Mouse (Mus musculus) MEL (cell line): Measurements from ENCODE around the gene Relt. TPM values are rescaled to one million over a fixed set of nuclear protein-coding genes. Genes with fewer than 3 reads are reported as not detected.

ENCODE experiments used
- DNase-seq: peaks from one replicate; pipeline ENCODE4 v3.0.0; 2011; ENCODE audit warnings: low read depth, low spot score
- H3K27ac ChIP-seq: 2 replicates; pipeline ENCODE4 v1.5.1; 2012; ENCODE audit warnings: low read depth, mild to moderate bottlenecking, control low read depth, low read length, moderate library complexity; ENCODE audit not compliant: control insufficient read depth
- H3K27me3 ChIP-seq, 2 experiments: fragments of 150-350 bp in 1 of 2; sonication (generic) in 1 of 2; 2 replicates each; pipeline ENCODE4 v1.6.1; 2012; ENCODE audit warnings: low read length in 2 of 2, mild to moderate bottlenecking in 2 of 2, improper control_type of control experiment in 1 of 2, moderate library complexity in 1 of 2; ENCODE audit not compliant: insufficient read depth in 2 of 2, control insufficient read depth in 1 of 2
- H3K36me3 ChIP-seq, 2 experiments: 2 replicates each; pipeline ENCODE4 v1.6.1; 2012 to 2014; ENCODE audit warnings: low read length in 2 of 2, improper control_type of control experiment in 1 of 2, inconsistent platforms in 1 of 2, mild to moderate bottlenecking in 1 of 2; ENCODE audit not compliant: insufficient read depth in 2 of 2, control insufficient read depth in 1 of 2
- H3K4me1 ChIP-seq, 2 experiments: fragments of 150-350 bp in 1 of 2; sonication (generic) in 1 of 2; 2 replicates each; pipeline ENCODE4 v1.6.1; 2012; ENCODE audit warnings: low read length in 2 of 2, improper control_type of control experiment in 1 of 2, mild to moderate bottlenecking in 1 of 2; ENCODE audit not compliant: insufficient read depth in 2 of 2, control insufficient read depth in 1 of 2
- H3K4me3 ChIP-seq, 2 experiments: fragments of 150-350 bp in 1 of 2; sonication (generic) in 1 of 2; 2 replicates each; pipeline ENCODE4 v1.5.1; 2012; ENCODE audit warnings: low read depth in 2 of 2, low read length in 2 of 2, mild to moderate bottlenecking in 2 of 2, moderate library complexity in 2 of 2, control low read depth in 1 of 2, improper control_type of control experiment in 1 of 2; ENCODE audit not compliant: control insufficient read depth in 1 of 2, insufficient read depth in 1 of 2
- H3K79me2 ChIP-seq: 2 replicates; pipeline ENCODE4 v1.6.1; 2012; ENCODE audit warnings: mild to moderate bottlenecking, low read length, moderate library complexity; ENCODE audit not compliant: control insufficient read depth, poor library complexity, insufficient read depth
- H3K9ac ChIP-seq: 2 replicates; pipeline ENCODE4 v1.6.1; 2012; ENCODE audit warnings: low read depth, mild to moderate bottlenecking, control low read depth, low read length, moderate library complexity; ENCODE audit not compliant: control insufficient read depth, poor library complexity, severe bottlenecking
- H3K9me3 ChIP-seq: fragments of 150-350 bp; sonication (generic); replicated peaks from 2 replicates; pipeline ENCODE4 v1.6.1; 2012; ENCODE audit warnings: mild to moderate bottlenecking, low read length, improper control_type of control experiment, moderate library complexity; ENCODE audit not compliant: insufficient read depth
- BHLHE40 ChIP-seq: IDR thresholded peaks from 2 replicates; pipeline ENCODE4 v1.6.1; 2012; ENCODE audit warnings: low read depth, mild to moderate bottlenecking, inconsistent platforms, low read length, improper control_type of control experiment, borderline replicate concordance
- CHD1 ChIP-seq: IDR thresholded peaks from 2 replicates; pipeline ENCODE4 v1.6.1; 2012; ENCODE audit warnings: low read depth, mild to moderate bottlenecking, inconsistent platforms, low read length, improper control_type of control experiment
- CHD2 ChIP-seq: IDR thresholded peaks from 2 replicates; pipeline ENCODE4 v1.6.1; 2011; ENCODE audit warnings: low read length, improper control_type of control experiment
- CTCF ChIP-seq, 3 experiments: IDR thresholded peaks in 2 of 3; conservative IDR thresholded peaks in 1 of 3; 2 replicates each; pipeline ENCODE4 v1.5.1; 2011 to 2012; ENCODE audit warnings: low read length in 3 of 3, low read depth in 2 of 3, mild to moderate bottlenecking in 2 of 3, improper control_type of control experiment in 1 of 3, inconsistent platforms in 1 of 3, mixed read lengths in 1 of 3, moderate library complexity in 1 of 3; ENCODE audit not compliant: control insufficient read depth in 1 of 3, insufficient read depth in 1 of 3, poor library complexity in 1 of 3, severe bottlenecking in 1 of 3
- E2F4 ChIP-seq: IDR thresholded peaks from 2 replicates; pipeline ENCODE4 v1.6.1; 2011; ENCODE audit warnings: low read depth, low read length, improper control_type of control experiment, borderline replicate concordance
- ELF1 ChIP-seq: IDR thresholded peaks from 2 replicates; pipeline ENCODE4 v1.6.1; 2014; ENCODE audit warnings: low read depth, mild to moderate bottlenecking, inconsistent platforms, low read length, improper control_type of control experiment, moderate library complexity
- EP300 ChIP-seq, 2 experiments: IDR thresholded peaks; 2 replicates each; pipeline ENCODE4 v1.6.1; 2011; ENCODE audit warnings: improper control_type of control experiment in 2 of 2, low read length in 2 of 2, low read depth in 1 of 2, mild to moderate bottlenecking in 1 of 2
- ETS1 ChIP-seq: IDR thresholded peaks from 2 replicates; pipeline ENCODE4 v1.6.1; 2012; ENCODE audit warnings: low read depth, mild to moderate bottlenecking, inconsistent platforms, low read length, improper control_type of control experiment, moderate library complexity
- GABPA ChIP-seq: IDR thresholded peaks from 2 replicates; pipeline ENCODE4 v1.6.1; 2012; ENCODE audit warnings: low read depth, mild to moderate bottlenecking, inconsistent platforms, low read length, improper control_type of control experiment, moderate library complexity
- GATA1 ChIP-seq: IDR thresholded peaks from 2 replicates; pipeline ENCODE4 v1.6.1; 2011; ENCODE audit warnings: low read depth, low read length, improper control_type of control experiment
- HCFC1 ChIP-seq: IDR thresholded peaks from 2 replicates; pipeline ENCODE4 v1.6.1; 2012; ENCODE audit warnings: low read depth, mild to moderate bottlenecking, inconsistent platforms, low read length, improper control_type of control experiment, moderate library complexity
- JUND ChIP-seq: IDR thresholded peaks from 2 replicates; pipeline ENCODE4 v1.6.1; 2011; ENCODE audit warnings: low read depth, mild to moderate bottlenecking, improper control_type of control experiment, low read length
- KAT2A ChIP-seq: conservative IDR thresholded peaks from 2 replicates; pipeline ENCODE4 v1.6.1; 2012; ENCODE audit warnings: low read depth, low read length, improper control_type of control experiment, inconsistent platforms
- MAFK ChIP-seq: IDR thresholded peaks from 2 replicates; pipeline ENCODE4 v1.6.1; 2011; ENCODE audit warnings: low read depth, mild to moderate bottlenecking, low read length, improper control_type of control experiment, borderline replicate concordance
- MAX ChIP-seq: IDR thresholded peaks from 2 replicates; pipeline ENCODE4 v1.6.1; 2011; ENCODE audit warnings: low read length, improper control_type of control experiment
- MAZ ChIP-seq: IDR thresholded peaks from 2 replicates; pipeline ENCODE4 v1.6.1; 2012; ENCODE audit warnings: low read depth, mild to moderate bottlenecking, inconsistent platforms, low read length, improper control_type of control experiment
- MEF2A ChIP-seq: IDR thresholded peaks from 2 replicates; pipeline ENCODE4 v1.6.1; 2014; ENCODE audit warnings: low read depth, mild to moderate bottlenecking, inconsistent platforms, low read length, improper control_type of control experiment; ENCODE audit not compliant: poor library complexity, insufficient replicate concordance, severe bottlenecking; ENCODE audit errors: extremely low read depth
- MXI1 ChIP-seq: IDR thresholded peaks from 2 replicates; pipeline ENCODE4 v1.6.1; 2011; ENCODE audit warnings: mild to moderate bottlenecking, low read depth, low read length, improper control_type of control experiment
- MYB ChIP-seq: IDR thresholded peaks from 2 replicates; pipeline ENCODE4 v1.6.1; 2011; ENCODE audit warnings: mild to moderate bottlenecking, low read depth, low read length, improper control_type of control experiment
- MYC ChIP-seq: IDR thresholded peaks from 2 replicates; pipeline ENCODE4 v1.6.1; 2011; ENCODE audit warnings: low read depth, mild to moderate bottlenecking, low read length, improper control_type of control experiment, moderate library complexity
- NELFE ChIP-seq: IDR thresholded peaks from 2 replicates; pipeline ENCODE4 v1.6.1; 2011; ENCODE audit warnings: low read depth, low read length, improper control_type of control experiment
- NRF1 ChIP-seq: IDR thresholded peaks from 2 replicates; pipeline ENCODE4 v1.6.1; 2014; ENCODE audit warnings: low read depth, mild to moderate bottlenecking, inconsistent platforms, low read length, improper control_type of control experiment, moderate library complexity; ENCODE audit not compliant: poor library complexity, insufficient read depth, severe bottlenecking
- POLR2A ChIP-seq, 2 experiments: IDR thresholded peaks; 2 replicates each; pipeline ENCODE4 v1.6.1; 2011 to 2012; ENCODE audit warnings: low read length in 2 of 2, mild to moderate bottlenecking in 2 of 2, control low read depth in 1 of 2, improper control_type of control experiment in 1 of 2, low read depth in 1 of 2, moderate library complexity in 1 of 2; ENCODE audit not compliant: control insufficient read depth in 1 of 2, insufficient read depth in 1 of 2, poor library complexity in 1 of 2
- POLR2AphosphoS2 ChIP-seq: IDR thresholded peaks from 2 replicates; pipeline ENCODE4 v1.6.1; 2011; ENCODE audit warnings: low read length, improper control_type of control experiment
- POLR2AphosphoS5 ChIP-seq: IDR thresholded peaks from 2 replicates; pipeline ENCODE4 v1.6.1; 2012; ENCODE audit warnings: low read depth, borderline replicate concordance, mild to moderate bottlenecking, inconsistent platforms, low read length, moderate library complexity, mixed read lengths
- RAD21 ChIP-seq: IDR thresholded peaks from 2 replicates; pipeline ENCODE4 v1.6.1; 2011; ENCODE audit warnings: mild to moderate bottlenecking, low read depth, low read length, improper control_type of control experiment
- RCOR1 ChIP-seq: IDR thresholded peaks from 2 replicates; pipeline ENCODE4 v1.6.1; 2012; ENCODE audit warnings: low read depth, mild to moderate bottlenecking, inconsistent platforms, low read length, improper control_type of control experiment
- SIN3A ChIP-seq: IDR thresholded peaks from 2 replicates; pipeline ENCODE4 v1.6.1; 2012; ENCODE audit warnings: low read length, improper control_type of control experiment, inconsistent platforms
- SMC3 ChIP-seq: IDR thresholded peaks from 2 replicates; pipeline ENCODE4 v1.6.1; 2011; ENCODE audit warnings: low read depth, low read length, improper control_type of control experiment
- TAL1 ChIP-seq: IDR thresholded peaks from 2 replicates; pipeline ENCODE4 v1.6.1; 2012; ENCODE audit warnings: mild to moderate bottlenecking, inconsistent platforms, low read length, moderate library complexity, mixed read lengths
- TBP ChIP-seq: IDR thresholded peaks from 2 replicates; pipeline ENCODE4 v1.8.0; 2011; ENCODE audit warnings: low read depth, low read length, improper control_type of control experiment
- TCF12 ChIP-seq: IDR thresholded peaks from 2 replicates; pipeline ENCODE4 v1.6.1; 2014; ENCODE audit warnings: low read depth, mild to moderate bottlenecking, inconsistent platforms, low read length, improper control_type of control experiment, moderate library complexity
- UBTF ChIP-seq: IDR thresholded peaks from 2 replicates; pipeline ENCODE4 v1.6.1; 2012; ENCODE audit warnings: low read depth, mild to moderate bottlenecking, inconsistent platforms, low read length, improper control_type of control experiment, moderate library complexity, borderline replicate concordance; ENCODE audit not compliant: insufficient read depth
- USF1 ChIP-seq: IDR thresholded peaks from 2 replicates; pipeline ENCODE4 v1.6.1; 2014; ENCODE audit warnings: low read depth, mild to moderate bottlenecking, inconsistent platforms, low read length, improper control_type of control experiment, moderate library complexity
- USF2 ChIP-seq, 2 experiments: IDR thresholded peaks; 2 replicates each; pipeline ENCODE4 v1.6.1; 2011 to 2012; ENCODE audit warnings: improper control_type of control experiment in 2 of 2, low read length in 2 of 2, borderline replicate concordance in 1 of 2, inconsistent platforms in 1 of 2, low read depth in 1 of 2, mild to moderate bottlenecking in 1 of 2; ENCODE audit not compliant: insufficient read depth in 1 of 2
- ZC3H11A ChIP-seq: IDR thresholded peaks from 2 replicates; pipeline ENCODE4 v1.6.1; 2012; ENCODE audit warnings: low read depth, mild to moderate bottlenecking, inconsistent platforms, low read length, improper control_type of control experiment
- ZKSCAN1 ChIP-seq: IDR thresholded peaks from 2 replicates; pipeline ENCODE4 v1.6.1; 2012; ENCODE audit warnings: low read depth, mild to moderate bottlenecking, inconsistent platforms, low read length, improper control_type of control experiment, moderate library complexity
- ZMIZ1 ChIP-seq: IDR thresholded peaks from 2 replicates; pipeline ENCODE4 v1.6.1; 2012; ENCODE audit warnings: low read depth, mild to moderate bottlenecking, inconsistent platforms, low read length, improper control_type of control experiment, moderate library complexity
- ZNF384 ChIP-seq: IDR thresholded peaks from 2 replicates; pipeline ENCODE4 v1.6.1; 2012; ENCODE audit warnings: low read depth, mild to moderate bottlenecking, inconsistent platforms, low read length, improper control_type of control experiment
- polyA plus RNA-seq, 2 experiments: library from polyadenylated mRNA; stranded (reverse) in 1 of 2; unstranded in 1 of 2; fragments of >175 nt in 1 of 2; fragments of >200 nt in 1 of 2; gene quantifications; 2 replicates each; pipeline versions ENCODE4 v1.2.1 to v1.2.4; 2012; ENCODE audit warnings: low replicate concordance in 2 of 2, low read depth in 1 of 2; ENCODE audit not compliant: insufficient read length in 2 of 2, insufficient read depth in 1 of 2, missing spikeins in 1 of 2
- total RNA-seq: library from RNA; depleted of rRNA; stranded (reverse); fragments of 300-350 nt; gene quantifications from 2 replicates; pipeline ENCODE4 v1.2.3, GENCODE M21; 2012

Relt gene
- total and polyA plus RNA-seq, 3 experiments, result 29.6 to 37.1 TPM; not detected in 1

DNA sequence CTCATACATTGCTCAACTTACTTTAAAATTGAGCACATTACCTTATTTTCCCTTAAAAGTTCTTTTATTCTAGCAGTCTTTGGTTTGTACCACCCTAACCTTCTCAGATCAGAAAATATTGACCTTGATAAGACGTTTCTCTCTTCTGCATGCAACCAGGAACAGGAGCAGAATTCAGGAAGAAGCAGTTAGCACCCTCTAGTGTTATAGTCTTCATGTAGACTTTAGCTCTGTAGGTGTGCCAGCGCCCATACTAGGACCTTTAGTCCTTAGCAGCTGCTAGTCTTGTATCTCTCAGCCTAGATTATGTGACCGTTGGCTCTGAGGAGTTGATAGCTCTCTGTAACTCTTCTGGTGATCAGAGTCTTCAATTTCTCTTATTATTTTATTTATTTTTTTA lies 64.4 kb downstream of the Relt start:
- no peak overlapping the region for H3K4me3 ChIP-seq
- H3K27me3 ChIP-seq, result no peaks in the 10 kb centered on the region
- H3K4me1 ChIP-seq, result no peaks in the 10 kb centered on the region
- TF ChIP-seq POLR2AphosphoS2, result no peak
- no peak for TF ChIP-seq UBTF
- TF ChIP-seq EP300 (IDR thresholded peaks at IDR 0.05; ENCODE audit: low read depth in 1 of 2, low read length in 2 of 2), result no peak
- no peak for TF ChIP-seq KAT2A
- TF ChIP-seq SMC3, result peak; percentile 78
- TF ChIP-seq NELFE, result no peak
- no peak for TF ChIP-seq JUND
- TF ChIP-seq ZMIZ1, result no peak
- no peak for TF ChIP-seq TAL1
- peak; percentile 80 for TF ChIP-seq RAD21
- TF ChIP-seq MYC, result no peak
- TF ChIP-seq CTCF (IDR thresholded peaks at IDR 0.05 in 2 of 3, conservative IDR thresholded peaks at IDR 0.05 in 1 of 3; ENCODE audit: control insufficient read depth in 1 of 3, insufficient read depth in 1 of 3, low read depth in 2 of 3, low read length in 3 of 3, poor library complexity in 1 of 3, severe bottlenecking in 1 of 3), result peak in 2 of 3 experiments; percentile 29 to 76; a peak in 4 of 6 replicates
- no peak for TF ChIP-seq MAFK
- no peak for TF ChIP-seq MYB
- no peak for TF ChIP-seq MEF2A
- TF ChIP-seq BHLHE40, result no peak
- no peak for TF ChIP-seq ELF1
- TF ChIP-seq MXI1, result no peak
- no peak for TF ChIP-seq E2F4
- no peak for TF ChIP-seq ZNF384
- TF ChIP-seq HCFC1, result no peak
- no peak for TF ChIP-seq TCF12
- TF ChIP-seq MAX, result no peak
- no peak for TF ChIP-seq TBP
- peak; percentile 15; the same call in 1 of the 2 replicates for TF ChIP-seq SIN3A
- no peak for TF ChIP-seq ETS1
- TF ChIP-seq POLR2AphosphoS5, result no peak
- TF ChIP-seq USF1, result no peak
- no peak for TF ChIP-seq POLR2A (IDR thresholded peaks at IDR 0.05; ENCODE audit: control insufficient read depth in 1 of 2, insufficient read depth in 1 of 2, low read depth in 1 of 2, low read length in 2 of 2, poor library complexity in 1 of 2)
- no peak for TF ChIP-seq GATA1
- no peak for TF ChIP-seq GABPA
- TF ChIP-seq ZC3H11A, result peak; percentile 84
- no peak for TF ChIP-seq USF2 (IDR thresholded peaks at IDR 0.05; ENCODE audit: borderline replicate concordance in 1 of 2, insufficient read depth in 1 of 2, low read depth in 1 of 2, low read length in 2 of 2)
- TF ChIP-seq NRF1, result no peak
- TF ChIP-seq CHD1, result no peak
- TF ChIP-seq RCOR1, result no peak
- no peak for TF ChIP-seq ZKSCAN1
- no peak for TF ChIP-seq MAZ
- TF ChIP-seq CHD2, result no peak
- TF ChIP-seq, all 39 proteins: peak for 5
- Histone ChIP-seq H3K27ac (no peak overlapping the region), H3K36me3 (no peaks in the 10 kb centered on the region; a peak in 1 of 4 replicates), H3K79me2 (no peaks in the 10 kb centered on the region), H3K9me3 (no peaks in the 10 kb centered on the region), H3K9ac (no peak overlapping the region)
- DNase-seq, result peak; percentile 50
